Mouse (Mus musculus): Measurements from ENCODE around the gene Cyb5r4.

- no peak; the same call in 1 of the 2 replicates for TF ChIP-seq EP300 (IDR thresholded peaks at IDR 0.05; ENCODE audit: low read depth)
- no peak for TF ChIP-seq CTCF (IDR thresholded peaks at IDR 0.05; ENCODE audit: low read depth)
Observed at GRCm38 (mm10) chr9:87021778-87022523, at the start of gene Cyb5r4.

Data from liver, postnatal 0 days (tissue).